Mouse (Mus musculus): Measurements from ENCODE around the gene Cables2. TPM values are rescaled to one million over a fixed set of nuclear protein-coding genes. Genes with fewer than 3 reads are reported as not detected.

Gene Cables2
- polyA plus RNA-seq, 1 experiment = 13.2 TPM

DNA sequence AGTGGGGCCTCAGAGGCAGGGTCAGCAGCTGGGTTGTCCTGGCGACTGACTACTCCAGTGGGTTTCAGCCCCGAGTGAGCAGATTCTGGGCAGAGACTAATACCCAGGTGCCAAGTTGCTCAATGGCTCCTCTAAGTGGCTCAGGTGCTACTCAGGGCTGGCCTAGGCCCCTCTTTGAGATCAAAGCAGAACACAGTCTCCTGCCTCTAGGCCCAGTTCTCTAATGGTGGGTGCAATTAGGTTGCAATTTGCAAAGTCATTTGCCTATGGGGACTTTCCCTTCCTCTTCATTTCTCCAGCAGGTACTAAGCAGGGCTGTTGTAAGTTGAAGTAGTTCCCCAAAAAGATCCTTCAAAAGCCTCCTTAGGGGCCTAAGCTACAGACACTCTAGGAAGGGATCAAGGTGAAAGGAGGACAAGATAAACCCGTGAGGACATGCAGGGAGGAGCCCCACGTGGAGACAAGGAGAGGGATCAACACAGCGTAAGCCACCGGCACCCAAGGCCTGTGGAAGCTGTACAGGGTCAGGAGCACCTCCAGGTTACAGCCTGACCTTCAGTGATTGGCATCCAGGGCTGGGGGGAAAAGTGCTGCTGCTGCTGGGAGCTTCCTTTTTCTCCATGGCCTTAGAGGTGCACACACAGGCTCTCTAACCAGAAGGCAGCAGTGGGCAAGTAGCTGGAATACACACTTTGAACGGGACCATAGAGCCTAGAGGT lies 2.6 kb downstream of the Cables2 start:
- no peaks in the 10 kb centered on the region for H3K36me3 ChIP-seq (ENCODE audit: control insufficient read depth, insufficient read depth, low read length, poor library complexity, severe bottlenecking)
- no peak overlapping the region for H3K9ac ChIP-seq (ENCODE audit: low read depth, poor library complexity, severe bottlenecking)
- H3K27ac ChIP-seq (ENCODE audit: insufficient read depth, low read length) = no peak overlapping the region
- H3K9me3 ChIP-seq (replicated peaks; ENCODE audit: control insufficient read depth, insufficient read depth, low read length, poor library complexity, severe bottlenecking) = no peaks in the 10 kb centered on the region
- H3K27me3 ChIP-seq (ENCODE audit: control insufficient read depth, insufficient read depth, low read length, poor library complexity, severe bottlenecking) = no peaks in the 10 kb centered on the region
- no peaks in the 10 kb centered on the region for H3K4me1 ChIP-seq (ENCODE audit: control insufficient read depth, insufficient read depth, low read length)
- TF ChIP-seq POLR2A (IDR thresholded peaks at IDR 0.05; ENCODE audit: insufficient read depth, low read length) (no peak), CTCF (IDR thresholded peaks at IDR 0.05; ENCODE audit: low read depth, low read length) (no peak), EP300 (IDR thresholded peaks at IDR 0.05; ENCODE audit: insufficient read depth, low read depth, low read length) (no peak)
- no peak overlapping the region for H3K4me3 ChIP-seq (ENCODE audit: low read depth, low read length)

DNA sequence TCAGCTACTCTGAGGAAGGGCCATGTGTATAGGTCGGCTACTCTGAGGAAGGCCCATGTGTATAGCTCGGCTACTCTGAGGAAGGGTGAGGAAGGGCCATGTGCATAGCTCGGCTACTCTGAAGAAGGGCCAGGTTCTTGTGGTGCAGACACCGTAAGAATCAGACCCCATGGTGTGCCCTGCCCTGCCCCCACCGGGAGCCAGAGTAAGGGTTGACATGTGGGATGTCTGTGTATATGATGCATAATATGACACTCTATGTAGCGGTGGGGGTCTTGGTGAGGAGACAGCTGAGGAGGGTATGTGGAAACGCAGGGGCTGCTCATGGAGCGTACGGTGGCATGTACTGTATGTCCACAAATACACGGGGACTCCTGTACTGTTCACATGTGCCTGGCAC lies 4.0 kb downstream of the Cables2 start:
- Histone ChIP-seq H3K27ac (ENCODE audit: insufficient read depth, low read length) (no peak overlapping the region), H3K4me1 (ENCODE audit: control insufficient read depth, insufficient read depth, low read length) (no peaks in the 10 kb centered on the region), H3K36me3 (ENCODE audit: control insufficient read depth, insufficient read depth, low read length, poor library complexity, severe bottlenecking) (no peaks in the 10 kb centered on the region), H3K9ac (ENCODE audit: low read depth, poor library complexity, severe bottlenecking) (no peak overlapping the region), H3K4me3 (ENCODE audit: low read depth, low read length) (no peak overlapping the region), H3K9me3 (replicated peaks; ENCODE audit: control insufficient read depth, insufficient read depth, low read length, poor library complexity, severe bottlenecking) (no peaks in the 10 kb centered on the region), H3K27me3 (ENCODE audit: control insufficient read depth, insufficient read depth, low read length, poor library complexity, severe bottlenecking) (no peaks in the 10 kb centered on the region)
- TF ChIP-seq CTCF (IDR thresholded peaks at IDR 0.05; ENCODE audit: low read depth, low read length) (no peak), EP300 (IDR thresholded peaks at IDR 0.05; ENCODE audit: insufficient read depth, low read depth, low read length) (no peak), POLR2A (IDR thresholded peaks at IDR 0.05; ENCODE audit: insufficient read depth, low read length) (no peak)

- H3K36me3 ChIP-seq (ENCODE audit: control insufficient read depth, insufficient read depth, low read length, poor library complexity, severe bottlenecking) = no peaks in the 10 kb centered on the region
- H3K9ac ChIP-seq (ENCODE audit: low read depth, poor library complexity, severe bottlenecking) = no peak overlapping the region
- no peaks in the 10 kb centered on the region for H3K9me3 ChIP-seq (replicated peaks; ENCODE audit: control insufficient read depth, insufficient read depth, low read length, poor library complexity, severe bottlenecking)
- H3K27me3 ChIP-seq (ENCODE audit: control insufficient read depth, insufficient read depth, low read length, poor library complexity, severe bottlenecking) = no peaks in the 10 kb centered on the region
- H3K27ac ChIP-seq (ENCODE audit: insufficient read depth, low read length) = no peak overlapping the region
- TF ChIP-seq CTCF (IDR thresholded peaks at IDR 0.05; ENCODE audit: low read depth, low read length) (no peak), EP300 (IDR thresholded peaks at IDR 0.05; ENCODE audit: insufficient read depth, low read depth, low read length) (no peak), POLR2A (IDR thresholded peaks at IDR 0.05; ENCODE audit: insufficient read depth, low read length) (no peak)
- H3K4me3 ChIP-seq (ENCODE audit: low read depth, low read length) = no peak overlapping the region
- H3K4me1 ChIP-seq (ENCODE audit: control insufficient read depth, insufficient read depth, low read length) = no peaks in the 10 kb centered on the region
These were observed 5.3 kb downstream of the Cables2 start for GRCm38 (mm10) chr2:180267955-180268354.

GRCm38 (mm10) chr2:180262891-180263290 lies 10.4 kb downstream of the Cables2 start:
- TF ChIP-seq POLR2A (IDR thresholded peaks at IDR 0.05; ENCODE audit: insufficient read depth, low read length) = no peak
- no peak for TF ChIP-seq EP300 (IDR thresholded peaks at IDR 0.05; ENCODE audit: insufficient read depth, low read depth, low read length)
- H3K27me3 ChIP-seq (ENCODE audit: control insufficient read depth, insufficient read depth, low read length, poor library complexity, severe bottlenecking) = no peaks in the 10 kb centered on the region
- H3K9me3 ChIP-seq (replicated peaks; ENCODE audit: control insufficient read depth, insufficient read depth, low read length, poor library complexity, severe bottlenecking) = no peaks in the 10 kb centered on the region
- no peaks in the 10 kb centered on the region for H3K4me1 ChIP-seq (ENCODE audit: control insufficient read depth, insufficient read depth, low read length)
- H3K4me3 ChIP-seq (ENCODE audit: low read depth, low read length) = no peak overlapping the region
- no peak overlapping the region for H3K27ac ChIP-seq (ENCODE audit: insufficient read depth, low read length)
- H3K9ac ChIP-seq (ENCODE audit: low read depth, poor library complexity, severe bottlenecking) = no peak overlapping the region
- H3K36me3 ChIP-seq (ENCODE audit: control insufficient read depth, insufficient read depth, low read length, poor library complexity, severe bottlenecking) = peaks cover 12% of the 10 kb centered on the region

- no peaks in the 10 kb centered on the region for H3K9me3 ChIP-seq (replicated peaks; ENCODE audit: control insufficient read depth, insufficient read depth, low read length, poor library complexity, severe bottlenecking)
- no peaks in the 10 kb centered on the region for H3K4me1 ChIP-seq (ENCODE audit: control insufficient read depth, insufficient read depth, low read length)
- TF ChIP-seq CTCF (IDR thresholded peaks at IDR 0.05; ENCODE audit: low read depth, low read length) (no peak), POLR2A (IDR thresholded peaks at IDR 0.05; ENCODE audit: insufficient read depth, low read length) (no peak), EP300 (IDR thresholded peaks at IDR 0.05; ENCODE audit: insufficient read depth, low read depth, low read length) (no peak)
- no peaks in the 10 kb centered on the region for H3K27me3 ChIP-seq (ENCODE audit: control insufficient read depth, insufficient read depth, low read length, poor library complexity, severe bottlenecking)
- H3K9ac ChIP-seq (ENCODE audit: low read depth, poor library complexity, severe bottlenecking) = no peak overlapping the region
- no peak overlapping the region for H3K4me3 ChIP-seq (ENCODE audit: low read depth, low read length)
- no peak overlapping the region for H3K27ac ChIP-seq (ENCODE audit: insufficient read depth, low read length)
- peaks cover 16% of the 10 kb centered on the region for H3K36me3 ChIP-seq (ENCODE audit: control insufficient read depth, insufficient read depth, low read length, poor library complexity, severe bottlenecking)
These were observed 10.9 kb downstream of the Cables2 start for GRCm38 (mm10) chr2:180262441-180262840.

DNA sequence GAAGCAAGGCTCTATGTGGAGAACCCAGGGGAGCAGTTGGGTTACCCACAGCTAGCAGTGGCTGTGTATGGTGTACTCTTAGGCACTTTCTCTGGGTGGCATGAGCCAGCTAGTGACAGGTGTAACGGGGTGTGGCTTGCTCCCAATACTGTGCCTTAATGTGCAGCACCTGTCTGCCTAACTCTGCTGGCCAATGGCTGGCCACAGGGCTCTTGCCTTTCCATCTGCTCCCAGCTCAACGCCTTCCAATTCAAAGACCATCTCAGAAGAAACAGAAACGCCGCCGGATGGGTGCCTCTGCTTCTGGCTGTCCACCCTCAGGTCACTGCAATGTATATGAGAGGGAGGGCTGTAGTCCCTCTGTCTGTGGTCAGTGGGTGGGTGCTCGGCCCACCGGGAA lies 11.4 kb downstream of the Cables2 start:
- Histone ChIP-seq H3K4me3 (ENCODE audit: low read depth, low read length) (no peak overlapping the region), H3K27me3 (ENCODE audit: control insufficient read depth, insufficient read depth, low read length, poor library complexity, severe bottlenecking) (no peaks in the 10 kb centered on the region), H3K9me3 (replicated peaks; ENCODE audit: control insufficient read depth, insufficient read depth, low read length, poor library complexity, severe bottlenecking) (no peaks in the 10 kb centered on the region), H3K27ac (ENCODE audit: insufficient read depth, low read length) (no peak overlapping the region), H3K4me1 (ENCODE audit: control insufficient read depth, insufficient read depth, low read length) (no peaks in the 10 kb centered on the region), H3K9ac (ENCODE audit: low read depth, poor library complexity, severe bottlenecking) (no peak overlapping the region), H3K36me3 (ENCODE audit: control insufficient read depth, insufficient read depth, low read length, poor library complexity, severe bottlenecking) (peaks cover 16% of the 10 kb centered on the region)
- TF ChIP-seq EP300 (IDR thresholded peaks at IDR 0.05; ENCODE audit: insufficient read depth, low read depth, low read length) (no peak), POLR2A (IDR thresholded peaks at IDR 0.05; ENCODE audit: insufficient read depth, low read length) (no peak), CTCF (IDR thresholded peaks at IDR 0.05; ENCODE audit: low read depth, low read length) (no peak)
